Mouse (Mus musculus): Measurements from ENCODE around the gene Nol12.

GRCm38 (mm10) chr15:78947657-78948056 is 12.9 kb downstream of the Nol12 start, which contains the start of gene Triobp:
- TF ChIP-seq CTCF (IDR thresholded peaks at IDR 0.05; ENCODE audit: low read depth) (no peak), EP300 (IDR thresholded peaks at IDR 0.05; ENCODE audit: low read depth) (no peak)

Data from liver, postnatal 0 days (tissue).